Mouse (Mus musculus) bone marrow, adult 2 months (tissue): ENCODE data around the gene Ece1.

Experiments
- CTCF ChIP-seq: fragments of 200-500 bp; IDR thresholded peaks from 2 replicates; pipeline ENCODE4 v1.5.1; 2011; ENCODE audit warnings: low read length, control low read depth; ENCODE audit not compliant: control insufficient read depth, insufficient read depth
- POLR2A ChIP-seq: fragments of 200-500 bp; IDR thresholded peaks from 2 replicates; pipeline ENCODE4 v1.6.1; 2011; ENCODE audit warnings: low read depth, mild to moderate bottlenecking, control low read depth, low read length, borderline replicate concordance; ENCODE audit not compliant: control insufficient read depth

DNA sequence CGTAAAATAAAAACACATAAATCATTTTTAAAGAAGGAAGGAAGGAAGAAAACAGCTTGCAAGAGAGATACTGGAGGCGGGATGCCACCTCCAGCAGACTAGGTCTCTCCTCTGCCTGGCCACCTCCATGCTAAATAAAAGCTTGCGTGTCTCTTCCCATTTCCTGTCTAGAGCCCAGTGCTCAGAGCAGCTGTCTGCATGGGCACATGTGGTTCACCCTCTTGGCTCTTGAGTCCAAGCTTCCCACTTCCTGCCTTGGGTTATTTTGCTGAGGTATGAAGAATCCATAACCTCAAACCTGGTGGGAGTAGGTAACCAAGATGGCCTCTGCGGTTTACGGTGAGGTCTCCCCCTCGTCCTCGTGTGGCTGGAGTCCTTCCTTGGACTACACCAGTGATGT, 36.5 kb downstream of the Ece1 start:
- TF ChIP-seq CTCF (no peak), POLR2A (no peak)
